Mouse (Mus musculus): ENCODE data around the gene Zfp316. TPM values are rescaled to one million over a fixed set of nuclear protein-coding genes. Genes with fewer than 3 reads are reported as not detected.

Zfp316 gene
- polyA plus RNA-seq, 1 experiment from 2014 or later: 5.2 TPM

DNA sequence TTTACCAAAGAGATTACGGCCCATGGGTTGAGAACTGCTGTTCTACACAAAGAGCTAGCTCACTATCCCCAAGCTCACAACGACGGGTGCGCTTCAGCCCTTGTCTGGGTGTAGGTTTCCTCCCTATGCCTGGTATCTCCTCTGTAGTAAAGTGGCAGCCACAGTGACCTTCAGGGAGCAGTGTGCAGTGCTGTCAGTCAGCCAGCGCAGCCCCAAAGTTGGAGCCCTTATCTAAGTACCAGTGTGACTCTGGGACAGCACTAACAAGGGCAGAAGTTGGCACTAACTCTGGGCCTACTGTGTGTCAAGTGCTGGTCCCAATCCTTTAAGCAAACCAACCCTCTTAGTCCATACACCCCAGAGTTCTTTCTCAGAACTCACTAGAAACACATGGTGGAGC lies 39.0 kb upstream of the Zfp316 start:
- peaks cover 57% of the 10 kb centered on the region for H3K36me3 ChIP-seq (ENCODE audit: control insufficient read depth, insufficient read depth, low read length)
- H3K4me1 ChIP-seq (ENCODE audit: control insufficient read depth, insufficient read depth, low read length): peaks cover 12% of the 10 kb centered on the region
- no peak for ATAC-seq (ENCODE audit: low read depth)
- no peak overlapping the region for H3K4me3 ChIP-seq (ENCODE audit: low read depth, low read length)
- no peak overlapping the region for H3K9ac ChIP-seq (replicated peaks; ENCODE audit: low read depth, low read length)
- H3K27me3 ChIP-seq (ENCODE audit: control insufficient read depth, insufficient read depth, low read length): no peaks in the 10 kb centered on the region
- no peak overlapping the region for H3K27ac ChIP-seq (ENCODE audit: low read depth, low read length)
- WGBS: 93% methylated on average over 5 of the region's 5 CpGs
- H3K9me3 ChIP-seq (ENCODE audit: control insufficient read depth, low read length): no peaks in the 10 kb centered on the region
- no peak overlapping the region for H3K4me2 ChIP-seq (ENCODE audit: low read depth, low read length)

DNA sequence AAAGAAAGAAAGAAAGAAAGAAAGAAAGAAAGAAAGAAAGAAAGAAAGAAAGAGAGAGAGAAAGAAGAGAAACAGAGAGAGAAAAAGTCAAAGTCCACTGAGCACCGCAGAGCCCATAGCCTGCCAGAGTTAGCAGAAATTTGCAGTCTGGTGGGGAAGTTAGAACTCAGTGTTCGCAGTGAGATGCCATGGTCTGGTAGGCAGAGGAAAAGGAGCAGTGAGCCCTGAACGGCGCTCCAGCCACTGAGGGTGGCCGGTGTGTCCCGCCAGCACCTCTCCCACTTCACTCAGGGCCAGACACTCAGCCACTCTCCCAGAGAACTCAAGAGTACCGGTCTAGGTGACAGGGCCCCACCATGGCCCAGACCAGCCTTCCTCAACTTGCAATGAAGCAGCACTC lies 34.4 kb upstream of the Zfp316 start:
- no peak overlapping the region for H3K4me3 ChIP-seq (ENCODE audit: low read depth, low read length)
- H3K4me2 ChIP-seq (ENCODE audit: low read depth, low read length): no peak overlapping the region
- H3K27me3 ChIP-seq (ENCODE audit: control insufficient read depth, insufficient read depth, low read length): no peaks in the 10 kb centered on the region
- WGBS: 92% methylated on average over 7 of the region's 7 CpGs
- H3K27ac ChIP-seq (ENCODE audit: low read depth, low read length): no peak overlapping the region
- peaks cover 75% of the 10 kb centered on the region for H3K36me3 ChIP-seq (ENCODE audit: control insufficient read depth, insufficient read depth, low read length)
- H3K9ac ChIP-seq (replicated peaks; ENCODE audit: low read depth, low read length): no peak overlapping the region
- H3K4me1 ChIP-seq (ENCODE audit: control insufficient read depth, insufficient read depth, low read length): peaks cover 3% of the 10 kb centered on the region; the same call in 1 of the 2 replicates
- ATAC-seq (ENCODE audit: low read depth): no peak
- H3K9me3 ChIP-seq (ENCODE audit: control insufficient read depth, low read length): no peaks in the 10 kb centered on the region

DNA sequence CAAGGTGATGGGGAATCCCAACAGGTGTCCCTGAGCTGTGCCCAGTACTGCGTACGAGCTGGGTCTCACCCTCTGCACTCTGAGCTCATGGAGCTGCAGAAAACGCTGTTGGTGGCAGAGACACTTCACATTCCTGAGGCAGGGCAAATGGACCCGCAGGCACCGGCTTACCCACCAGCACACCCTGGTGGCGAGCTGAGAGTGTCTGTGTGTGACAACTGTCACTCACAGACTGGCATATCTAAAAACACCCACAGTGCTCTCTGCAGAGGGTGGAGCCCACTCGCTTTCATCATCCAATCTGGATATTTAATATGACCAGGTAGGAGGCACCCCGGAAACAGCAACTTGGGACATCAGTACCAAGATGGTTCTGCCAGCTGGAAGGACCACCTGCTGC lies 31.5 kb upstream of the Zfp316 start:
- H3K4me3 ChIP-seq (ENCODE audit: low read depth, low read length): no peak overlapping the region
- no peaks in the 10 kb centered on the region for H3K27me3 ChIP-seq (ENCODE audit: control insufficient read depth, insufficient read depth, low read length)
- H3K9me3 ChIP-seq (ENCODE audit: control insufficient read depth, low read length): no peaks in the 10 kb centered on the region
- no peak overlapping the region for H3K4me2 ChIP-seq (ENCODE audit: low read depth, low read length)
- WGBS: 84% methylated on average over 8 of the region's 8 CpGs
- peaks cover 51% of the 10 kb centered on the region for H3K36me3 ChIP-seq (ENCODE audit: control insufficient read depth, insufficient read depth, low read length)
- H3K9ac ChIP-seq (replicated peaks; ENCODE audit: low read depth, low read length): no peak overlapping the region
- ATAC-seq (ENCODE audit: low read depth): no peak
- no peaks in the 10 kb centered on the region for H3K4me1 ChIP-seq (ENCODE audit: control insufficient read depth, insufficient read depth, low read length)
- no peak overlapping the region for H3K27ac ChIP-seq (ENCODE audit: low read depth, low read length)

DNA sequence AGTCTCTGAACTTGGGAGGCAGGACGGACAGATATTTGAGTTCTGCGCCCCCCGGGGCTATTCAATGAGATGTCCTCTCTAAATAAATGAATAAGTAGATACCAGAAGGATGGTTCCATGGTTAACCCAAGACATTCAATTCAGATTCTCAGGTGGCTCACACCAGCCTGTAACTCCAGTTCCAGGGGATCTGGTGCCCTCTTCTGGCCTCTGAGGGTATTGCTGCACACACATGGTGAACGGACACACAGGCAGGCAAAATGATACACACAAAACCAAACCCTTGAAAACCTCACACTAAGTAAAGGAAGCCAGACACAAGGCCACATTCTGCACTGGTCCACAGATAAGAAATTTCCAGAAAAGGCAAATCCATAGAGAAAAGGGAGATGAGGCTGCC lies 29.9 kb upstream of the Zfp316 start:
- H3K27ac ChIP-seq (ENCODE audit: low read depth, low read length): no peak overlapping the region
- H3K36me3 ChIP-seq (ENCODE audit: control insufficient read depth, insufficient read depth, low read length): peaks cover 39% of the 10 kb centered on the region
- no peaks in the 10 kb centered on the region for H3K27me3 ChIP-seq (ENCODE audit: control insufficient read depth, insufficient read depth, low read length)
- H3K4me2 ChIP-seq (ENCODE audit: low read depth, low read length): no peak overlapping the region
- H3K4me1 ChIP-seq (ENCODE audit: control insufficient read depth, insufficient read depth, low read length): no peaks in the 10 kb centered on the region
- H3K4me3 ChIP-seq (ENCODE audit: low read depth, low read length): no peak overlapping the region
- no peak for ATAC-seq (ENCODE audit: low read depth)
- WGBS: over 99% methylated on average over 4 of the region's 4 CpGs
- no peaks in the 10 kb centered on the region for H3K9me3 ChIP-seq (ENCODE audit: control insufficient read depth, low read length)
- no peak overlapping the region for H3K9ac ChIP-seq (replicated peaks; ENCODE audit: low read depth, low read length)

DNA sequence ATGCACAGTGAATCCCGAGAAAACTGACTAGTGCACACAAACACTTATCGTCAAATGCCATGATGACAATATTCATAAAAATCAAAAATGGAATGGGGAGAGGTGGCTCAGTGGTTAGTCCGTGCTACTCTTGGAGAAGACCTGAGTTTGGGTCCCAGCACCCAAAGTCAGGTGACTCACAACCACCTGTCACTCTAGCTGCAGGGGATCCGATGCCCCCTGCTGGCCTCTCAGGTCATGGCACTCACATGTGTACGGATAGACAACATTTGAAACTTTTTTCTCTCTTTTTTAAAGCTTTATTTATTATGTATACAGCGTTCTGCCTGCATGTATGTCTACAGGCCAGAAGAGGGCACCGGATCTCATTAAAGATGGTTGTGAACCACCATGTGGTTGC lies 28.6 kb upstream of the Zfp316 start:
- Histone ChIP-seq H3K4me1 (ENCODE audit: control insufficient read depth, insufficient read depth, low read length) (peaks cover 2% of the 10 kb centered on the region), H3K9ac (replicated peaks; ENCODE audit: low read depth, low read length) (no peak overlapping the region), H3K27me3 (ENCODE audit: control insufficient read depth, insufficient read depth, low read length) (peaks cover 10% of the 10 kb centered on the region), H3K4me3 (ENCODE audit: low read depth, low read length) (no peak overlapping the region), H3K9me3 (ENCODE audit: control insufficient read depth, low read length) (no peaks in the 10 kb centered on the region), H3K36me3 (ENCODE audit: control insufficient read depth, insufficient read depth, low read length) (peaks cover 31% of the 10 kb centered on the region), H3K27ac (ENCODE audit: low read depth, low read length) (no peak overlapping the region), H3K4me2 (ENCODE audit: low read depth, low read length) (no peak overlapping the region)
- no peak for ATAC-seq (ENCODE audit: low read depth)
- WGBS: 95% methylated on average over 7 of the region's 7 CpGs

DNA sequence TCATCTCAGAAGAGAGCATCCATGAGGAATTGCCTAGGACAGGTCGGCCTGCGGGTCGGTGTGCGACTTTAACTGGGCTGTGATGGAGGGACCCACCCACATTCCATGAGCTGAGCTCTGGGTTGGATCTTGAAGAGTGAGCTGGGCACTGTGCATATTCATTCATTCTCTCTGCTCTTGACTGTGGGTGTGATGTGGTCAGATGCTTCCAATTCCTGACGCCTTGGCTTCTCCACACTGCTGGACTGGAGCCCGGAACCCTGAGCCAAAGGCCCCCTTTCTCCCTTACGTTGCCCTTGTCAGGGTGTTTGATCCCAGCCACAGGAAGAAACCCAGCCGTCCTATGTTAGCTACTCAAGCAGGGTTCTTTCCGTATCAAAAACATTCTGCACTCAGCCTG lies 28.2 kb upstream of the Zfp316 start:
- 97% methylated on average over 9 of the region's 9 CpGs for WGBS
- H3K36me3 ChIP-seq (ENCODE audit: control insufficient read depth, insufficient read depth, low read length): peaks cover 27% of the 10 kb centered on the region
- no peak for ATAC-seq (ENCODE audit: low read depth)

DNA sequence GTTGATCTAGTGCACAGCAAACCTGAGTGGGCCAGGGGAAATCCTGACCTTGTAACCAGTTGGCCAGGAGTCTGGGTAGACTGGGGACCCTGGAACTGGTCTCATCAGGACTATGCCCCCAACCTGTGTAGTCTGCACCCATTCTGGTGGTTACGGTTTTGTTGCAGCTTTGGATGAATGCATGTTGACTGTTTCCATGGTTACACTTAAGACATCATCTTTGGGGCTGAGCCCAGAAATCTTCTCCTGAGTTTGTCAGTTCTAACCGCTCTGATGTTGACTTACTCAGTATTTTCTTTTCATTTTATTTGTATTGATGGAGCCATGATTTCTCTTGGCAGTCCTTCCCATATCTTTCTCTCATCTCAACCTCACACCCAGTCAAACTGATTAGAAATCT lies 25.5 kb upstream of the Zfp316 start:
- Histone ChIP-seq H3K27me3 (ENCODE audit: control insufficient read depth, insufficient read depth, low read length) (peaks cover 28% of the 10 kb centered on the region), H3K9me3 (ENCODE audit: control insufficient read depth, low read length) (no peaks in the 10 kb centered on the region), H3K4me3 (ENCODE audit: low read depth, low read length) (no peak overlapping the region), H3K27ac (ENCODE audit: low read depth, low read length) (no peak overlapping the region), H3K36me3 (ENCODE audit: control insufficient read depth, insufficient read depth, low read length) (0 out of 2 replicates have a peak, but pooled peaks cover 1% of the 10 kb centered on the region), H3K4me2 (ENCODE audit: low read depth, low read length) (no peak overlapping the region), H3K9ac (replicated peaks; ENCODE audit: low read depth, low read length) (no peak overlapping the region), H3K4me1 (ENCODE audit: control insufficient read depth, insufficient read depth, low read length) (peaks cover 7% of the 10 kb centered on the region)
- WGBS: 88% methylated on average over 2 of the region's 2 CpGs
- ATAC-seq (ENCODE audit: low read depth): no peak

More for the DNA sequence above, 28.2 kb upstream of the Zfp316 start:
- no peak overlapping the region for H3K9ac ChIP-seq (replicated peaks; ENCODE audit: low read depth, low read length)
- no peak overlapping the region for H3K4me3 ChIP-seq (ENCODE audit: low read depth, low read length)
- no peak overlapping the region for H3K4me2 ChIP-seq (ENCODE audit: low read depth, low read length)
- H3K27ac ChIP-seq (ENCODE audit: low read depth, low read length): no peak overlapping the region
- H3K4me1 ChIP-seq (ENCODE audit: control insufficient read depth, insufficient read depth, low read length): peaks cover 6% of the 10 kb centered on the region
- H3K27me3 ChIP-seq (ENCODE audit: control insufficient read depth, insufficient read depth, low read length): peaks cover 14% of the 10 kb centered on the region
- H3K9me3 ChIP-seq (ENCODE audit: control insufficient read depth, low read length): no peaks in the 10 kb centered on the region

DNA sequence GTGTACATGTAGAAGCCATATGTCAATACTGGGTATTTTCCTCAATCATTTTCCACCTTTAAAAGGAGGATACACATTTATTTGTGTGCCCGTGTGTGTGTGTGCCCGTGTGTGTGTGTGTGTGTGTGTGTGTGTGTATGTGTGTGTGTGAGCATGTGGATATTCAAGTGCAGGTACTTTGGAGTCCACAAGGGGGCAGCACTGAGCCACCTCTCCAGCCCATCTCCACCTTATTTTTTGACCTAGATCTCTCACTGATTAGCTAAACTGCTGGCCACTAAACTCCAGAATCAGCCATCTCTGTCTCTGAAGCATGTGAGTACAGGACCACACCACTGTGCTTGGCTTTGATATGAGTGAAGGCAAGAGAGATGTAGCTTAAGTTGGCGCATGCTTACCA lies 25.0 kb upstream of the Zfp316 start:
- WGBS: 98% methylated on average over 3 of the region's 3 CpGs

DNA sequence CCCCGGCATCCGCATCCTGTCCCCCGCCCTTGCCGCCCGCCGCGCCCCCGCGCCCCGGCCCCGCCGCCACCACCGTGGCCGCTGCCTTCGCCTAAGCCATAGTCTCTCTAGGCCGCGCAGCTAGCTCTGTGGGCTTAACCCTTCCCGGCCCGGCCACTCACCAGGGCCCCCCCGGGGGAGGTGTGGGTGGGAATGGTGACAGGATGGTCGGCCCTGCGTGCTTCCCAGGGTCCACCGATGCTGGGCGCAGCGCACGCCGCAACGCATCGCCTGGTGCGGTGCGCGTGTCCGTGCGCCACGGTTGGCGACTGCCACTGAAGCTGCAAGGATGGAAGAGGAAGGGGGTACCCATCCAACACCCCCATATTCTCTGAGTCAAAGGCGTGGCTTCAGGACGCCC lies 23.6 kb upstream of the Zfp316 start, which contains the start of gene Zfp853:
Gene Zfp853 (minus strand): TSS at position 220 of the 400 bp plus-strand sequence.
- 3% methylated on average over 30 of the region's 38 CpGs for WGBS
- Histone ChIP-seq H3K9ac (replicated peaks; ENCODE audit: low read depth, low read length) (peak within 1 kb of the TSS; percentile 59), H3K27me3 (ENCODE audit: control insufficient read depth, insufficient read depth, low read length) (peaks cover 43% of the 10 kb centered on the region), H3K9me3 (ENCODE audit: control insufficient read depth, low read length) (no peaks in the 10 kb centered on the region), H3K4me3 (ENCODE audit: low read depth, low read length) (peak within 1 kb of the TSS; percentile 39), H3K27ac (ENCODE audit: low read depth, low read length) (no peak within 1 kb of the TSS), H3K36me3 (ENCODE audit: control insufficient read depth, insufficient read depth, low read length) (no peaks in the 10 kb centered on the region), H3K4me1 (ENCODE audit: control insufficient read depth, insufficient read depth, low read length) (peaks cover 7% of the 10 kb centered on the region), H3K4me2 (ENCODE audit: low read depth, low read length) (peak within 1 kb of the TSS; percentile 59)
- peak; percentile 32; the same call in 1 of the 2 replicates for ATAC-seq (ENCODE audit: low read depth)

More for the DNA sequence above, 25.0 kb upstream of the Zfp316 start:
- H3K9ac ChIP-seq (replicated peaks; ENCODE audit: low read depth, low read length): no peak overlapping the region
- no peak overlapping the region for H3K27ac ChIP-seq (ENCODE audit: low read depth, low read length)
- no peaks in the 10 kb centered on the region for H3K36me3 ChIP-seq (ENCODE audit: control insufficient read depth, insufficient read depth, low read length)
- H3K4me1 ChIP-seq (ENCODE audit: control insufficient read depth, insufficient read depth, low read length): peaks cover 7% of the 10 kb centered on the region
- peaks cover 29% of the 10 kb centered on the region for H3K27me3 ChIP-seq (ENCODE audit: control insufficient read depth, insufficient read depth, low read length)
- ATAC-seq (ENCODE audit: low read depth): no peak
- no peak overlapping the region for H3K4me2 ChIP-seq (ENCODE audit: low read depth, low read length)
- no peaks in the 10 kb centered on the region for H3K9me3 ChIP-seq (ENCODE audit: control insufficient read depth, low read length)
- no peak overlapping the region for H3K4me3 ChIP-seq (ENCODE audit: low read depth, low read length)
